Mouse (Mus musculus) C2C12 (cell line): Measurements from ENCODE around the gene Pten.

Source experiments
- CEBPB ChIP-seq: IDR thresholded peaks from one replicate; pipeline ENCODE4 v1.6.1; 2011; ENCODE audit warnings: low read depth, mild to moderate bottlenecking, control low read depth, moderate library complexity
- CTCF ChIP-seq: IDR thresholded peaks from one replicate; pipeline ENCODE4 v1.5.1; 2011; ENCODE audit not compliant: control insufficient read depth, insufficient read depth, insufficient read length
- FOSL1 ChIP-seq: IDR thresholded peaks from one replicate; pipeline ENCODE4 v1.8.0; 2011; ENCODE audit warnings: mild to moderate bottlenecking, low read length; ENCODE audit not compliant: poor library complexity, insufficient read depth, severe bottlenecking
- MAX ChIP-seq: IDR thresholded peaks from one replicate; pipeline ENCODE4 v1.6.1; 2011; ENCODE audit warnings: mild to moderate bottlenecking, control low read depth
- MYOD1 ChIP-seq: IDR thresholded peaks from one replicate; pipeline ENCODE4 v1.6.1; 2011; ENCODE audit warnings: low read depth; ENCODE audit not compliant: control insufficient read depth, insufficient read length
- MYOG ChIP-seq: IDR thresholded peaks from one replicate; pipeline ENCODE4 v1.6.1; 2011; ENCODE audit not compliant: control insufficient read depth, insufficient read length; ENCODE audit errors: extremely low read depth
- USF1 ChIP-seq: IDR thresholded peaks from one replicate; pipeline ENCODE4 v1.6.1; 2011; ENCODE audit warnings: low read depth, mild to moderate bottlenecking, control low read depth, moderate library complexity

- TF ChIP-seq CTCF (no peak), CEBPB (no peak), MAX (no peak), FOSL1 (no peak), MYOD1 (no peak), MYOG (no peak), USF1 (no peak)
Measured at GRCm38 (mm10) chr19:32754188-32755000, 2.9 kb upstream of the Pten start.
